In the genomic region with DNA sequence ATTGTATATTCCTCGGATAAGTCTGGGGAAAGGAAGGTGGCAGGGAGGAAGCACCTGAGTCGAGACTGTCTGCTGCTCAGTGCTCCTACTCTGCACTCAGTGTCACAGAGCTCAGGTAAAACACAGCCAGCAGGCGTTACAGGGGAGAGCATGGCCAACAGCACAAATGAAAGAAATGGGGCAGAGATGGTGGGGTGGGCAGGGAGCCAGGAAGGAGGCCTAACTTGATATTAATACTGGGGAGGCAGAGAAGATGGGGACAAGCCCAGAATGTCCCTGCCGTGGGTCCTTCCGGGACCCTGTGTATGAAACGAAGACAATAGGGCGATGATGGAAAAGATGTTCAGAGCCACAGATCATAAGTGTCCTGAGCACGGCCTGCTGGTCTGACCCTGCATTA, we compare ENCODE assay signal across 24 mouse cellular contexts. TPM values are rescaled to one million over a fixed set of nuclear protein-coding genes. Genes with fewer than 3 reads are reported as not detected.
"Had no signal": no experiment of that assay in that cellular context is flagged by ENCODE, and none has a peak within 500 bp of the region (broad histone marks: within the 10 kb centered on the region; RNA-seq: fewer than 3 reads in every experiment).

No protein-coding gene starts in this region.

- H3K9me3 ChIP-seq: lung, embryonic 15.5 days; megakaryocyte, embryonic 14.5 days; midbrain, embryonic 13.5 days; midbrain, embryonic 15.5 days; neural tube, embryonic 12.5 days; stomach, embryonic 15.5 days had no signal

- H3K4me2 ChIP-seq: lung, embryonic 15.5 days; midbrain, embryonic 11.5 days; midbrain, embryonic 13.5 days; midbrain, embryonic 15.5 days; neural tube, embryonic 12.5 days; stomach, embryonic 15.5 days had no signal

- H3K36me3 ChIP-seq: lung, embryonic 15.5 days; midbrain, embryonic 13.5 days; midbrain, embryonic 15.5 days; neural tube, embryonic 12.5 days; stomach, embryonic 15.5 days had no signal

- H3K4me3 ChIP-seq: lung, embryonic 15.5 days; megakaryocyte, embryonic 14.5 days; midbrain, embryonic 13.5 days; midbrain, embryonic 15.5 days; neural tube, embryonic 12.5 days; stomach, embryonic 15.5 days had no signal

- H3K27ac ChIP-seq: lung, embryonic 15.5 days; macrophage; midbrain, embryonic 13.5 days; midbrain, embryonic 15.5 days; neural tube, embryonic 12.5 days; stomach, embryonic 15.5 days; stomach, postnatal 0 days had no signal

- H3K4me1 ChIP-seq: lung, embryonic 15.5 days; midbrain, embryonic 15.5 days; neural tube, embryonic 12.5 days; stomach, embryonic 15.5 days had no signal

- ATAC-seq: lung, postnatal 0 days; midbrain, embryonic 13.5 days; midbrain, embryonic 15.5 days had no signal

- H3K27me3 ChIP-seq: lung, embryonic 15.5 days; midbrain, embryonic 13.5 days; midbrain, embryonic 15.5 days; neural tube, embryonic 12.5 days; stomach, embryonic 15.5 days had no signal

- DNase-seq: lung, adult 2 months; lung, postnatal 14 days; lung, postnatal 36 days; right cerebral cortex, postnatal 14 days; thymus, adult 2 months; thymus, postnatal 25 days; thymus, postnatal 4 days had no signal

- H3K9ac ChIP-seq: lung, embryonic 15.5 days; midbrain, embryonic 13.5 days; midbrain, embryonic 15.5 days; neural tube, embryonic 12.5 days; stomach, embryonic 15.5 days had no signal

RNA-seq across cellular contexts. Expression of a gene that starts 24.4 kb away (rescaled TPM):
- total RNA-seq: megakaryocyte progenitor cell, adult 5-6 weeks; midbrain, postnatal 0 days; monocyte, adult 5-6 weeks; neutrophil, adult 5-6 weeks had no signal
- polyA plus RNA-seq: lung, adult 2 months; lung, embryonic 15.5 days; lung, postnatal 0 days; macrophage; midbrain, embryonic 11.5 days; midbrain, embryonic 13.5 days; midbrain, embryonic 15.5 days; midbrain, postnatal 0 days; neural tube, embryonic 12.5 days; neural tube, embryonic 14.5 days; spleen, adult 2 months; stomach, embryonic 15.5 days; stomach, postnatal 0 days; thymus, adult 2 months; urinary bladder, adult 2 months had no signal
